Mouse (Mus musculus) midbrain, embryonic 10.5 days (tissue): ENCODE measurements around the gene Lypd1. TPM values are rescaled to one million over a fixed set of nuclear protein-coding genes. Genes with fewer than 3 reads are reported as not detected.

Experiments used
- DNase-seq: peaks from one replicate; pipeline ENCODE4 v3.0.0-alpha.2; 2017; ENCODE audit warnings: low spot score
- H3K27ac ChIP-seq: fragments of 300-500 bp; sonication (generic); replicated peaks from 2 replicates; pipeline ENCODE4 v1.5.1; 2016; ENCODE audit warnings: mild to moderate bottlenecking
- H3K27me3 ChIP-seq: fragments of 300-500 bp; sonication (generic); 2 replicates; pipeline ENCODE4 v1.6.1; 2016; ENCODE audit warnings: low read depth, mild to moderate bottlenecking; ENCODE audit not compliant: poor library complexity, severe bottlenecking
- H3K36me3 ChIP-seq: fragments of 300-500 bp; sonication (generic); 2 replicates; pipeline ENCODE4 v1.6.1; 2016; ENCODE audit warnings: mild to moderate bottlenecking, moderate library complexity
- H3K4me1 ChIP-seq: fragments of 300-500 bp; sonication (generic); 2 replicates; pipeline ENCODE4 v1.6.1; 2016
- H3K4me3 ChIP-seq: fragments of 300-500 bp; sonication (generic); 2 replicates; pipeline ENCODE4 v1.5.1; 2016; ENCODE audit warnings: mild to moderate bottlenecking, moderate library complexity
- H3K9me3 ChIP-seq: fragments of 300-500 bp; sonication (generic); replicated peaks from 2 replicates; pipeline ENCODE4 v1.6.1; 2016; ENCODE audit warnings: mild to moderate bottlenecking
- WGBS: fragments of 180-500 bp; shearing (Covaris S2); methylation state at CpG from one replicate; pipeline ENCODE4 v1.1.7; 2016; 5-methylcytosine and 5-hydroxymethylcytosine counted together
- polyA plus RNA-seq: library from polyadenylated mRNA; unstranded; fragments of >200 nt; fragmentation: Nextera tagmentation; extraction: Ambion mirVana; gene quantifications from 2 replicates; pipeline ENCODE4 v1.2.1, GENCODE M21; 2016

The Lypd1 gene
- polyA plus RNA-seq, result 3.3 and 5.2 TPM in 2 replicates

- peaks cover 74% of the 10 kb centered on the region for H3K27me3 ChIP-seq
- H3K4me1 ChIP-seq, result peaks cover 32% of the 10 kb centered on the region
- H3K9me3 ChIP-seq, result no peaks in the 10 kb centered on the region
- 6% methylated on average over 30 of the region's 30 CpGs for WGBS
- DNase-seq, result no peak
- H3K36me3 ChIP-seq, result no peaks in the 10 kb centered on the region
- H3K4me3 ChIP-seq, result peak within 1 kb of the TSS; percentile 71
- peak within 1 kb of the TSS; percentile 59; the same call in 1 of the 2 replicates for H3K27ac ChIP-seq
Observed at GRCm38 (mm10) chr1:125912601-125913600, at the start of gene Lypd1. Gene Lypd1 (minus strand): TSS chr1:125913101.

- 91% methylated on average over 3 of the region's 3 CpGs for WGBS
- Histone ChIP-seq H3K27me3 (no peaks in the 10 kb centered on the region), H3K4me1 (no peaks in the 10 kb centered on the region), H3K9me3 (no peaks in the 10 kb centered on the region), H3K36me3 (no peaks in the 10 kb centered on the region), H3K4me3 (no peak overlapping the region), H3K27ac (no peak overlapping the region)
- DNase-seq, result no peak
Observed at GRCm38 (mm10) chr1:125951026-125951425, 38.1 kb upstream of the Lypd1 start.

- DNase-seq, result no peak
- 89% methylated on average over 6 of the region's 6 CpGs for WGBS
Observed at GRCm38 (mm10) chr1:125949076-125949475, 36.2 kb upstream of the Lypd1 start.

DNA sequence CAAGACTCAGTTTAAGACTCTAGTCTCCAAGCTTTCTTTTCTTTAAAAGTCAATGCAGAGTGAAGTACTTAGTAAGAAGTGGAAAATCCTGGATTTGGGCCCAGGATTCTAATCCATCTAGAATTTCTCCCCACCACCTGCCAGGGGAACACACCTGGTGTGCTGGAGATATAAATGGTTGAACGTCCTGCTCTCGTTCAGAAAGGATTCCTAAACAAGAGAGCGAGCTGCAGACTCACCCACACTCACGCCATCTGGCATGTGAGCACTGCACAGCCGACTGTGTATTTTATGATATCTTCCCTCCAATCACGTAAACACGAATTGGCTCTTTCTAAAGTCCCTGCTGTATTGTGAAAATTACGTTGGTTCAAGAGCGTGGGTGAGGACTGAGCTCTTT lies 32.2 kb upstream of the Lypd1 start:
- WGBS, result 88% methylated on average over 9 of the region's 9 CpGs
- DNase-seq, result no peak
- H3K9me3 ChIP-seq, result no peaks in the 10 kb centered on the region

More at GRCm38 (mm10) chr1:125949076-125949475, 36.2 kb upstream of the Lypd1 start:
- Histone ChIP-seq H3K4me3 (no peak overlapping the region), H3K36me3 (no peaks in the 10 kb centered on the region), H3K27ac (no peak overlapping the region), H3K27me3 (no peaks in the 10 kb centered on the region), H3K9me3 (no peaks in the 10 kb centered on the region), H3K4me1 (no peaks in the 10 kb centered on the region)

DNA sequence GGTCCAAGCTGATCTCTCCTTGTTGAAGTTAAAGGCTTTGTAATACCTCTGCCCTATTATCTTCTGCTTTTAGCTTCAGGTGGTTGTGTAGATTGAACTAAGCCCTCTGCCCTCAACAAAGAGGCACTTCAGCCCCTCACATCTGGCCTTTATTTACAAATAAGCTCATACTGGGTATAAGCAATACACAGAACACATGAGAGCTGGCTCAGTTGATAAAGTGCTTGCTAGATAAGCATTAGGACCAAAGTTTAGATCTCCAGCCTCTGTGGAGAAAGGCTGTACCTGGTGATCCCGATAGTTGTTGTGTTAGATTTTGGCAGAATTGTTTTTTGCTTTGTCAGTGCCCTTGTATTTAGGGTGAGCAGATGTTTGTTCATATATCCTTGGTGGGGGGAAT lies 30.4 kb upstream of the Lypd1 start:
- H3K36me3 ChIP-seq, result no peaks in the 10 kb centered on the region
- no peak overlapping the region for H3K27ac ChIP-seq
- no peaks in the 10 kb centered on the region for H3K9me3 ChIP-seq
- H3K27me3 ChIP-seq, result no peaks in the 10 kb centered on the region
- H3K4me3 ChIP-seq, result no peak overlapping the region
- 96% methylated on average over 1 of the region's 1 CpGs for WGBS
- no peak for DNase-seq
- H3K4me1 ChIP-seq, result no peaks in the 10 kb centered on the region

More for the DNA sequence above, 32.2 kb upstream of the Lypd1 start:
- H3K36me3 ChIP-seq, result no peaks in the 10 kb centered on the region
- no peak overlapping the region for H3K4me3 ChIP-seq
- H3K4me1 ChIP-seq, result no peaks in the 10 kb centered on the region
- H3K27ac ChIP-seq, result no peak overlapping the region
- no peaks in the 10 kb centered on the region for H3K27me3 ChIP-seq

DNA sequence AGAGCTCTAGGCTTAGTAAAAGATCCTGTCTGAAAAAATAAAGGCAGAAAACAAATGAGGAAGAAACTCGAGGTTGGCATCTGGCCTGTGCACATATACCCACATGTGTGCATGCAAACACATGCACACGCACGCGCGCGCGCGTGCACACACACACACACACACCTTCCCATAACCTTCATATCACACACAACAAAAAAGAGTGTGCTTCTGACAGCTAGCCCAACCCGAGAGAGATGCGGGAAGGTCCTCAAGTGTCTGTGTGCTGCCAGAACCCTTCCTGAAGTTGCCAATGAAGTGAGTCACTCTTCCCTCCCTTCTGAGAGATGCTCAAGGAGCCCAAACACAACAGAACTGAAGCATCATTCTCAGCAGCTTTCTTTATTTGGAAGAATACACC lies 12.6 kb upstream of the Lypd1 start:
- H3K27ac ChIP-seq, result no peak overlapping the region
- H3K9me3 ChIP-seq, result no peaks in the 10 kb centered on the region; the same call in 1 of the 2 replicates
- 0 out of 2 replicates have a peak, but pooled peaks cover 3% of the 10 kb centered on the region for H3K36me3 ChIP-seq
- whole genome bisulfite sequencing, result 96% methylated on average over 10 of the region's 10 CpGs
- H3K27me3 ChIP-seq, result no peaks in the 10 kb centered on the region
- DNase-seq, result no peak
- no peak overlapping the region for H3K4me3 ChIP-seq
- no peaks in the 10 kb centered on the region for H3K4me1 ChIP-seq

DNA sequence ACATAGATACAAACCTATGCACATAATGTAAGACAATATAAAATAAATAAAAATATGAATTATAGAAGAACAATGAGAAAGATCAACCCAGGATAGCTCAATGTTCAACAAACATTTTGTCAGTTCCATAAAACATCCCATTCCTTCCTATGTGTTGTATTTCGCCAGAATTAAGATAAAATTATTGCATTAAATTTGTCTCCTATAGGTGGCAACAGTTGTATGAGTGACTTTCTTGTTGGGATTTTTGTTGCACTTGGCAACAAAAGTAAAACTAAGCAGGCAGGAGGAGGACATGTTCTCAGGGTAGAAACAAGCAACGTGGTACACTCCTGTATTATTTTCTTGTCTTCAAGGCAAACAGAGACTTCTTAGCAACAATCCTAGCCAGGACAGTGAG lies 10.2 kb upstream of the Lypd1 start:
- no peak overlapping the region for H3K4me3 ChIP-seq
- H3K27ac ChIP-seq, result no peak overlapping the region
- no peak for DNase-seq
- H3K36me3 ChIP-seq, result 0 out of 2 replicates have a peak, but pooled peaks cover 3% of the 10 kb centered on the region
- peaks cover 12% of the 10 kb centered on the region for H3K9me3 ChIP-seq
- H3K4me1 ChIP-seq, result no peaks in the 10 kb centered on the region
- 83% methylated on average over 2 of the region's 2 CpGs for WGBS
- no peaks in the 10 kb centered on the region for H3K27me3 ChIP-seq

DNA sequence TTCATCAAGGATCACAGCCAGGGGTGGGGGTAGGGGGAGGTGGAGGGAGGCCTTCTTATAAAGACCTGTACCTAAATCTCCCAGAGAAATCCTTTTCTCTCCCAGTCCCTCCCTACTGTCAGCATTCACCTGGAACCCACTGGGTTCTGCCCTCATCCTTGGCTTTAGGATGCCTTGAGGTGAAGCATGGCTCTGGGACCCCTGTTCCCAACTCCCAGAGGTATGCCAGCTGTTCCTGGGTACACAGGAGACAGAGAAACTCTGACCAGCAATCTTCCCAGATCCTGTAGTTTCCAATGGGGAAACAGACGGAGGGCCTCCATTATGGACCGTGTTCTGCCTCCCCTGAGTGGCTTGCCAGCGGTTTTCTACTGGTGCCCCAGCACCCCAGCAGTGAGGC lies 7.8 kb upstream of the Lypd1 start:
- H3K4me3 ChIP-seq, result no peak overlapping the region
- no peak for DNase-seq
- no peaks in the 10 kb centered on the region for H3K4me1 ChIP-seq
- WGBS, result 91% methylated on average over 3 of the region's 3 CpGs
- H3K27ac ChIP-seq, result no peak overlapping the region
- H3K27me3 ChIP-seq, result peaks cover under 1% of the 10 kb centered on the region; the same call in 1 of the 2 replicates
- H3K9me3 ChIP-seq, result peaks cover 12% of the 10 kb centered on the region
- H3K36me3 ChIP-seq, result 0 out of 2 replicates have a peak, but pooled peaks cover 3% of the 10 kb centered on the region

DNA sequence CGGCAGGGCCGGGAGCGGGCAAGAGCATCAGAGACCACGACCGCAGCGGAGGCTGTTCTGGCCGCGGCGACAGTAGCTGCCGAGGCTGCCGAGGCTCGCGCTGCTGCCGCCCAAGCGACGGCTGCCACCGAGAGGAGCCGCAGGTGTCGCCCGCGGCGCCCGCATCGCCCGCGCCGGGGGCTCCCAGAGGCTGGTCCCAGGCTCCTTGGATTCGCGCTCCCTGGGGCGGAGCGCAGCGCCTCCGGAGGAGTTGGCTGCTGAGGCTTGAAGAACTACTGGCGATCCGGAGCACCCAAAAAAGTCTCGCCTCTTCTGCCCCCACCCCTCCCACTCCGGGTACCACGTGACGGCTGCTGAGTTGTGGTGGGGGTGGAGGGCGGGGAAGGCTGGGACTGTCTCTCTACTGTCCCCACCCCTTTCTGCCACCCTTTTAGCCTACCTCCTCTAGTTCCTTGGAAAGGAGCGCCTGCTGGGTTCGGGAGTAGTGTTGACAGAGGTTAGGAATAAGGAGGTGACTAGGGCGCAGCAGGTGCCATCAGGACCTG lies 928 bp downstream of the Lypd1 start:
- peak overlapping the region; percentile 59 for H3K27ac ChIP-seq

DNA sequence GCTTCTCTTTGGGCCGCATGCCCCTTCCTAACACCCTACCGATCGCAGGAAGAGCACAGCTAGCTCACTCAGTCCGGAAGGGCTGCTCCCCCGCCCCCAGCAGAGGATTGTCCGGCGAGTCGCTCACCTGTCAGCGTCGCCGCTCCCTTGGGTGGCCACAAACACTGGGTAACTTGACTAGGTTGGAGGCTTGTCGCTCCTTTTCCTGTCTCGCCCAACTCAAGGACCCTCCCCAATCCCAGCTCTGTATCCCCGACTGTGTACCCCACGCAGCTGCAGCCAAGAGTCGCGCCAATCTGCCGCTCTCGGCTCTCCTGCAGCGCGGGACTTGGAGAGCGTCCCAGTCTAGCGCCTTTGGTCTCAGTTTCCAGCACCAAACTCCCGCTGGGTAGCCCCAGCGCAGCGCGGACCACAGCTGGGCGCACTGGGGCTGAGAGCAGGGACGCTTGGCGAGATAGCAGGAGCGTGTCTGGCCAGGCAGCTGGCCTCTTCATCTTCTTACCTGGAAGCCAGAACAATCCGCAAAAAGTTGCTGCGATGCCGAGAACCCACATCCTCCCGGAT lies 1.5 kb downstream of the Lypd1 start:
- no peaks in the 10 kb centered on the region for H3K36me3 ChIP-seq
- peaks cover 74% of the 10 kb centered on the region for H3K27me3 ChIP-seq
- H3K9me3 ChIP-seq, result no peaks in the 10 kb centered on the region
- peaks cover 32% of the 10 kb centered on the region for H3K4me1 ChIP-seq
- DNase-seq, result peak; percentile 57
- H3K4me3 ChIP-seq, result peak overlapping the region; percentile 71
- peak overlapping the region; percentile 59 for H3K27ac ChIP-seq
- WGBS, result under 1% methylated on average over 35 of the region's 35 CpGs

More for the DNA sequence above, 928 bp downstream of the Lypd1 start:
- Histone ChIP-seq H3K36me3 (no peaks in the 10 kb centered on the region), H3K4me1 (peaks cover 32% of the 10 kb centered on the region), H3K27me3 (peaks cover 74% of the 10 kb centered on the region), H3K9me3 (no peaks in the 10 kb centered on the region), H3K4me3 (peak overlapping the region; percentile 71)
- WGBS, result under 1% methylated on average over 43 of the region's 43 CpGs
- peak; percentile 63 for DNase-seq

GRCm38 (mm10) chr1:125910871-125911265 lies 2.0 kb downstream of the Lypd1 start:
- Histone ChIP-seq H3K9me3 (no peaks in the 10 kb centered on the region), H3K4me1 (peaks cover 32% of the 10 kb centered on the region), H3K4me3 (peak overlapping the region; percentile 71), H3K27me3 (peaks cover 78% of the 10 kb centered on the region), H3K36me3 (no peaks in the 10 kb centered on the region), H3K27ac (no peak overlapping the region)
- 3% methylated on average over 9 of the region's 9 CpGs for WGBS
- DNase-seq, result peak; percentile 31

DNA sequence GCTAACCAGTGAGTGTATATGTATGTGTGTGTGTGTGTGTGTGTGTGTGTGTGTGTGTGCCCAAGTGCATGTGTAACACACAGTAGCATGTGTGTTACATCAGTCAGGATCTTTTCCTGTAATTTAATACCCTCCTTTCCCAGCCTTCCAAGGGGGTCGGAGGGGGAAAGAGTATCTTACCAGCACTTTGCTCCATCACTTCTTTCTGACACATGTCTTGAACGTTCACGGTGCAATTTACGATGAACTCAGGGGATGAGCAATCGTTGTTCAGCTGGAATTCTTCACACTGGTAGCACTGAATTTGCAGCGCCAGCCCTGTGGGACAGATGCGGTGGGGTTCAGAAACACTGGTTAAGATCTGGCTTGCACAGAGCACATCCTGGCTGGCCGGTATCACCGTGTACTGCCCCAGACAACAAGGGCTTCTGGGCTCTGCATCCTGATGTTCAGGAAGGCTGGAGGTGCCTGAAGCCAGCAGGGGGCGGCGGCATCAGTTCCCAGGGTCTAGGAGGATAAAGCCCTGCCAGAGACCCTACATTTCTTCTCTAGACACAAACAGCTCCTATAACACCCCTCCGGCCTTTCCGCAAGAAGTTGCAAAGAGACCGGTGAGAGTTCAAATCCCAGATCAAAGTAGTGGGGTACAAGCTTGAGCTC lies 2.6 kb downstream of the Lypd1 start:
- H3K36me3 ChIP-seq, result no peaks in the 10 kb centered on the region
- peak; percentile 62 for DNase-seq
- H3K4me1 ChIP-seq, result peaks cover 32% of the 10 kb centered on the region
- H3K9me3 ChIP-seq, result no peaks in the 10 kb centered on the region
- H3K27me3 ChIP-seq, result peaks cover 74% of the 10 kb centered on the region
- no peak overlapping the region for H3K27ac ChIP-seq
- peak overlapping the region; percentile 71 for H3K4me3 ChIP-seq
- WGBS, result 19% methylated on average over 14 of the region's 14 CpGs
